Mouse (Mus musculus) liver, adult 2 months (tissue): ENCODE measurements at regions not wholly inside any gene's neighbourhood (a gene's known extent, or its start where the extent isn't known, plus 50 kb on each side); places are given as distances from the start of the nearest gene placed in this dataset.

Source experiments
- CTCF ChIP-seq: fragments of 200-500 bp; IDR thresholded peaks from 2 replicates; pipeline ENCODE4 v1.5.1; 2011; ENCODE audit warnings: low read depth, low read length, control low read depth
- POLR2A ChIP-seq: fragments of 200-500 bp; IDR thresholded peaks from 2 replicates; pipeline ENCODE4 v1.6.1; 2011; ENCODE audit warnings: low read length, control low read depth; ENCODE audit not compliant: insufficient read depth; ENCODE audit errors: extremely low read depth

GRCm38 (mm10) chr2:74187963-74188790, 277.1 kb upstream of the Atp5g3 start:
- TF ChIP-seq CTCF, result no peak
- no peak for TF ChIP-seq POLR2A
